Mouse (Mus musculus) pancreas, adult 10 weeks (tissue): ENCODE results near the gene Nap1l4. TPM values are rescaled to one million over a fixed set of nuclear protein-coding genes. Genes with fewer than 3 reads are reported as not detected.

Source experiments
- polyA plus RNA-seq: library from polyadenylated mRNA; stranded (reverse); fragments of 350-450 nt; fragmentation: Illumina TruSeq; extraction: RNeasy Lipid Tissue Mini Kit (QIAGEN cat#74804); gene quantifications from one replicate; pipeline ENCODE4 v1.2.3, GENCODE M21; 2015; ENCODE audit warnings: low read depth, low replicate concordance; ENCODE audit not compliant: insufficient read depth

Nap1l4 gene
- polyA plus RNA-seq, result 19.0 TPM

DNA sequence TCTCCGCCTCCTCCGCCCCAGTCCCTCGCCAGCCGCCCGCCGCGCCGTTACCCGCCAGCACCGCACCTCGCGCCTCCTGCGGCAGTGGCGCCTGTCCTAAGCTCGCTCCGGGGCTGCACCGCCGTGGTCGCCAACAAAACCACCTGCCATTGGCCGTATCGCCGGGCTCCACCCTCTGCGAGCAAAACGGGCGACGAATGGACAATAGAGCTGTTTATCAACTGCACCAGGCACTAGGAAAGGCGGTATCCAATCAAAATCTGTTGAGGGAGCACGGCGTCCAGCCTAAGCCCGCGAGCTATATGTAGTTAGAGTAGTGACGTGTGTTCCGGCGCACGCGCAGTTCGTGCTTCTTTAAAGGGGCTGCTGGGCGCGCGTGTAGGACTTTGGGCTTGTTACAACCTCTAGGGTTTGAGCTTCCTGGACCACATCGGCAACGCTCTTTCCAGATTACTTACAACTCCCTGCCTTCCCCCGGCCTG, at the start of gene Nap1l4:
TSS of gene Nap1l4 (minus strand) at position 131 of the 482 bp plus-strand sequence.

DNA sequence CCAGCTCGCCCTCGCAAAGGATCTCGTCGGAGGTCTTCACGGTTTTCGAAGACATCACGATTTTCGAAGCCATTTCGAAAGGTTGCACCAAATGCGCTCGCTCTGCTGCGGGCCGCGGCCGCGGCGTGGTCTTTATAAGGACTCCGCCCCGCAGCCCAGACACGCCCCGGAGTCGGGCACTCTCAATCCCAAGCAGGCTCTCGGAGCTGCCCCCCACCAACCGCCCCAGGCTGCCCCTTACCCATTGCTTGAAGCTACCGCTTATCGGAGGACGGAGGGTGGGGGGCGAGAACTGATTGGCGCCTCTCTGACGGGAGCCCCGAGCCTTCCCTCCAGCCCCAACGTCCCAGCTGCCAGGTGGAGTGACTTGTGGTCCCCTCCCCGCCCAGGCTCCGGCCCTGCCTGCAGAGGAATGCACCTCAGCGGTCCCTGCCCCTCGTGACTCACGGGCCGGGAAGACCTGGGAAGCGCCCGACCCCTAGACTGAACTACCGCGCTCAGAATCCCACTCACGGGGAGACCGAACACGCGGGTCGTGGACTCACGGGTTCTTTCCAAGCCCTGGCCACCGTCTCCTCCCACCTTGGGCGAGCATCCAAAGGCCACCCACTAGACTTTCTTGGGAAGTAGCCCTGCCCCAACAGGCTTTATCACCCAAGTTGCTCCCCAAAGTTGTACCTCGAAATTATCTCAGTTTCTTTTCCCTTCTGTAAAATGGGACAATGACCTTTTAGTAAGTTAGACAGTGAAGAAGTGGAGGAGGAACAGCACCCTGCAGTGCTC, 46.3 kb downstream of the Nap1l4 start, which contains the start of gene Phlda2:
TSS of gene Phlda2 (minus strand) at position 733 of the 783 bp plus-strand sequence.

DNA sequence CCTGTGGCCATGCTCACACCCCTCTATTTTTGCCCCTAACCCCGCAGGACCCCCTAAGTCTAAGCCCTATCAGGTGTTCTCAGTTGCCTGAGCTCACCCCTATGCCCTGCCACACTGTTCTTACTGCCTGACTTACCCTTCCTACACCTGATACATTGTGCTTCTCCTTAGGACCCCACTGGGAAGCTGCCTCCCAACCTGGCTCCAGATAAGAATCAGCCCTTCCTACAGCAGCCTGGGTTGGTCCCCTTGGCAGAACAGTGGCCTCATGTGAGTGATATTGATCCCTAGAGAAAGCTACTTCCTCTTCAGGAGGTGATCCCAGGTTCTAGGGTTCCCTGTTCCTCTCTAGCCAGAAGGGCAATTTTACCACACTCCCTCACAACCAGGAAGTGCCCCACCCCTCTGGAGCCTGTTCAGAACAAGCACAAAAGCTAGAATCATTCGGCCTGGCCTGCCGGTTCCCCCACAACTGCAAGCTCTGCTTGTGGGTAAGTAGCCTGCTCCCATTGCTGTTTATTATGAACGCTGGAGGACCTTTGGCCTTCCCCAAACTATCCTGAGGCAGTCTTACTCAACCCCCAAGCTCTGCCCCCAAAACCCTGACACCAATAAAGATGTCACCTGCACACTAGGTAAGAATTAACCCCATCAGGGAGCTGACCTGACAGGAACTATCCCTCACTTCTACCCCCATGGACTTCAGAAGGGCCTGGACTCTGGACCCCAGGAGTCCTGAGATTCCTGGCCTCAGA, 75.4 kb downstream of the Nap1l4 start, which contains the start of gene Slc22a18:
TSS of gene Slc22a18 (plus strand) at position 390 of the 755 bp plus-strand sequence.

Other genes with a start within 250 kb of the Nap1l4 start
- gene Cdkn1c, start 88.1 kb downstream of the Nap1l4 start, polyA plus RNA-seq, result 4.6 TPM
- 1.2 TPM for gene Slc22a18, start 75.4 kb downstream of the Nap1l4 start, polyA plus RNA-seq
- gene Phlda2, start 46.0 kb downstream of the Nap1l4 start, polyA plus RNA-seq, result 1.7 TPM
- 83.8 TPM for gene Cars, start 51.0 kb upstream of the Nap1l4 start, polyA plus RNA-seq
- 0.94 TPM for gene Tnfrsf26, start 79.6 kb upstream of the Nap1l4 start, polyA plus RNA-seq
- 3.2 TPM for gene Tnfrsf22, start 100.6 kb upstream of the Nap1l4 start, polyA plus RNA-seq
- 1.8 TPM for gene Tnfrsf23, start 136.8 kb upstream of the Nap1l4 start, polyA plus RNA-seq
- 6.5 TPM for gene Osbpl5, start 207.9 kb upstream of the Nap1l4 start, polyA plus RNA-seq
- not detected for gene Mrgprg, start 217.9 kb upstream of the Nap1l4 start, polyA plus RNA-seq
- gene Mrgpre, start 235.4 kb upstream of the Nap1l4 start, polyA plus RNA-seq, result 1.1 TPM